Mouse (Mus musculus): ENCODE results near the gene Ptrh1. TPM values are rescaled to one million over a fixed set of nuclear protein-coding genes. Genes with fewer than 3 reads are reported as not detected.
A peak's percentile ranks its signal among the peaks of the same experiment; 100 is the strongest.

The Ptrh1 gene
- polyA plus RNA-seq, 2 experiments = 5.1 to 11.3 TPM

GRCm38 (mm10) chr2:32821041-32821802 is 45.6 kb downstream of the Ptrh1 start:
- H3K4me3 ChIP-seq (replicated peaks; ENCODE audit: low read length) = no peak overlapping the region
- no peak overlapping the region for H3K9ac ChIP-seq (ENCODE audit: low read depth, low read length, severe bottlenecking)
- H3K27ac ChIP-seq (replicated peaks; ENCODE audit: low read depth, low read length) = no peak overlapping the region
- WGBS = 68% methylated on average over 11 of the region's 11 CpGs
- H3K36me3 ChIP-seq (ENCODE audit: control insufficient read depth, insufficient read depth, low read length) = peaks cover 11% of the 10 kb centered on the region; the same call in 1 of the 2 replicates
- H3K4me2 ChIP-seq (replicated peaks; ENCODE audit: low read depth, low read length, severe bottlenecking) = no peak overlapping the region
- H3K4me1 ChIP-seq (ENCODE audit: control insufficient read depth, insufficient read depth, low read length) = peaks cover 18% of the 10 kb centered on the region
- ATAC-seq (ENCODE audit: low FRiP score, low read depth) = no peak
- no peak for TF ChIP-seq POLR2A (IDR thresholded peaks at IDR 0.05; ENCODE audit: borderline replicate concordance, extremely low read depth, insufficient read depth, insufficient read length)
- no peak for DNase-seq (ENCODE audit: low spot score)
- H3K27me3 ChIP-seq (ENCODE audit: control insufficient read depth, insufficient read depth, low read length) = no peaks in the 10 kb centered on the region
- H3K9me3 ChIP-seq (ENCODE audit: control insufficient read depth, low read length) = no peaks in the 10 kb centered on the region

GRCm38 (mm10) chr2:32822643-32823042 is 47.1 kb downstream of the Ptrh1 start:
- H3K4me3 ChIP-seq (replicated peaks; ENCODE audit: low read length) = no peak overlapping the region
- no peaks in the 10 kb centered on the region for H3K9me3 ChIP-seq (ENCODE audit: control insufficient read depth, low read length)
- WGBS = 78% methylated on average over 6 of the region's 6 CpGs
- no peak for TF ChIP-seq POLR2A (IDR thresholded peaks at IDR 0.05; ENCODE audit: borderline replicate concordance, extremely low read depth, insufficient read depth, insufficient read length)
- ATAC-seq (ENCODE audit: low FRiP score, low read depth) (no peak), DNase-seq (ENCODE audit: low spot score) (no peak)
- H3K36me3 ChIP-seq (ENCODE audit: control insufficient read depth, insufficient read depth, low read length) = peaks cover 11% of the 10 kb centered on the region; the same call in 1 of the 2 replicates
- H3K4me2 ChIP-seq (replicated peaks; ENCODE audit: low read depth, low read length, severe bottlenecking) = no peak overlapping the region
- no peak overlapping the region for H3K27ac ChIP-seq (replicated peaks; ENCODE audit: low read depth, low read length)
- no peak overlapping the region for H3K9ac ChIP-seq (ENCODE audit: low read depth, low read length, severe bottlenecking)
- H3K27me3 ChIP-seq (ENCODE audit: control insufficient read depth, insufficient read depth, low read length) = no peaks in the 10 kb centered on the region
- H3K4me1 ChIP-seq (ENCODE audit: control insufficient read depth, insufficient read depth, low read length) = peaks cover 7% of the 10 kb centered on the region; the same call in 1 of the 2 replicates

GRCm38 (mm10) chr2:32823153-32823552 is 47.6 kb downstream of the Ptrh1 start:
- no peak for DNase-seq (ENCODE audit: low spot score)
- 52% methylated on average over 11 of the region's 11 CpGs for WGBS
- no peak overlapping the region for H3K4me2 ChIP-seq (replicated peaks; ENCODE audit: low read depth, low read length, severe bottlenecking)
- no peak for ATAC-seq (ENCODE audit: low FRiP score, low read depth)
- H3K27ac ChIP-seq (replicated peaks; ENCODE audit: low read depth, low read length) = no peak overlapping the region
- no peaks in the 10 kb centered on the region for H3K27me3 ChIP-seq (ENCODE audit: control insufficient read depth, insufficient read depth, low read length)
- H3K9me3 ChIP-seq (ENCODE audit: control insufficient read depth, low read length) = no peaks in the 10 kb centered on the region
- H3K4me1 ChIP-seq (ENCODE audit: control insufficient read depth, insufficient read depth, low read length) = peaks cover 3% of the 10 kb centered on the region; the same call in 1 of the 2 replicates
- no peak overlapping the region for H3K9ac ChIP-seq (ENCODE audit: low read depth, low read length, severe bottlenecking)
- peaks cover 11% of the 10 kb centered on the region; the same call in 1 of the 2 replicates for H3K36me3 ChIP-seq (ENCODE audit: control insufficient read depth, insufficient read depth, low read length)
- no peak for TF ChIP-seq POLR2A (IDR thresholded peaks at IDR 0.05; ENCODE audit: borderline replicate concordance, extremely low read depth, insufficient read depth, insufficient read length)
- no peak overlapping the region for H3K4me3 ChIP-seq (replicated peaks; ENCODE audit: low read length)

- Histone ChIP-seq H3K4me2 (replicated peaks; ENCODE audit: low read depth, low read length, severe bottlenecking) (no peak overlapping the region), H3K27me3 (ENCODE audit: control insufficient read depth, insufficient read depth, low read length) (no peaks in the 10 kb centered on the region), H3K4me1 (ENCODE audit: control insufficient read depth, insufficient read depth, low read length) (peaks cover 3% of the 10 kb centered on the region; the same call in 1 of the 2 replicates), H3K9ac (ENCODE audit: low read depth, low read length, severe bottlenecking) (0 out of 2 replicates have a peak overlapping the region, but pooled peaks have one; percentile 12), H3K4me3 (replicated peaks; ENCODE audit: low read length) (no peak overlapping the region), H3K36me3 (ENCODE audit: control insufficient read depth, insufficient read depth, low read length) (peaks cover 8% of the 10 kb centered on the region; the same call in 1 of the 2 replicates), H3K9me3 (ENCODE audit: control insufficient read depth, low read length) (no peaks in the 10 kb centered on the region), H3K27ac (replicated peaks; ENCODE audit: low read depth, low read length) (no peak overlapping the region)
- WGBS = 63% methylated on average over 8 of the region's 8 CpGs
- DNase-seq (ENCODE audit: low spot score) = no peak
- no peak for TF ChIP-seq POLR2A (IDR thresholded peaks at IDR 0.05; ENCODE audit: borderline replicate concordance, extremely low read depth, insufficient read depth, insufficient read length)
- no peak for ATAC-seq (ENCODE audit: low FRiP score, low read depth)
Measured at GRCm38 (mm10) chr2:32823579-32824154, 48.1 kb downstream of the Ptrh1 start.

GRCm38 (mm10) chr2:32824181-32824580 is 48.6 kb downstream of the Ptrh1 start:
- Histone ChIP-seq H3K27me3 (ENCODE audit: control insufficient read depth, insufficient read depth, low read length) (no peaks in the 10 kb centered on the region), H3K4me3 (replicated peaks; ENCODE audit: low read length) (no peak overlapping the region), H3K4me2 (replicated peaks; ENCODE audit: low read depth, low read length, severe bottlenecking) (no peak overlapping the region), H3K27ac (replicated peaks; ENCODE audit: low read depth, low read length) (no peak overlapping the region), H3K4me1 (ENCODE audit: control insufficient read depth, insufficient read depth, low read length) (peaks cover 3% of the 10 kb centered on the region; the same call in 1 of the 2 replicates), H3K9me3 (ENCODE audit: control insufficient read depth, low read length) (no peaks in the 10 kb centered on the region), H3K36me3 (ENCODE audit: control insufficient read depth, insufficient read depth, low read length) (peaks cover 8% of the 10 kb centered on the region; the same call in 1 of the 2 replicates), H3K9ac (ENCODE audit: low read depth, low read length, severe bottlenecking) (no peak overlapping the region)
- WGBS = 49% methylated on average over 8 of the region's 8 CpGs
- no peak for TF ChIP-seq POLR2A (IDR thresholded peaks at IDR 0.05; ENCODE audit: borderline replicate concordance, extremely low read depth, insufficient read depth, insufficient read length)
- peak; percentile 20 for DNase-seq (ENCODE audit: low spot score)
- ATAC-seq (ENCODE audit: low FRiP score, low read depth) = peak; percentile 38
